Mouse (Mus musculus): Measurements from ENCODE around the gene Arl13a.

DNA sequence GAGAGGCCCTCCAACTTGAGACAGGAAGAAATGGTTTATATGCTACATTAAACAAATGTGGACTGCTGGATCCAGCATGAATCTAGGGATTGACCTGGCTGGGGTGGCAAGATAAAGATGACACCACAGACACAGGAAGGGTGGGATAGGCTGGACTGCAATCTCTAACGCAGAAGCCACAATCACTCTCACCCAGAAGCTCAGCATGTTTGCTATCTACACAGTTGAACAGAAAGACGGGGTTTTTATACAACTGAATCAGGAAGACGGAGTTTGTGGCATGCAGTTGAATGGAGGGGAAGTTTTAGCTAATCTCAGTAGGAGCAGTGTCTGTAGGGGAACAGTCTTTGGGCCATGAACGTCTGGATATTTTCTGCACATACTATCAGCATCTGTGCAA, 45.3 kb upstream of the Arl13a start:
- TF ChIP-seq CTCF (IDR thresholded peaks at IDR 0.05; ENCODE audit: insufficient read depth, low read depth, low read length): no peak
- TF ChIP-seq POLR2A (IDR thresholded peaks at IDR 0.05; ENCODE audit: insufficient read depth, low read depth, low read length): no peak

All from olfactory bulb, adult 2 months (tissue).